Mouse (Mus musculus) ovary, postnatal 36 days (tissue): ENCODE results near the gene Mta1.

Experiments used
- DNase-seq: peaks from one replicate; pipeline ENCODE4 v3.0.0; 2022; ENCODE audit warnings: low spot score, mixed read lengths

Gene Mta1

DNA sequence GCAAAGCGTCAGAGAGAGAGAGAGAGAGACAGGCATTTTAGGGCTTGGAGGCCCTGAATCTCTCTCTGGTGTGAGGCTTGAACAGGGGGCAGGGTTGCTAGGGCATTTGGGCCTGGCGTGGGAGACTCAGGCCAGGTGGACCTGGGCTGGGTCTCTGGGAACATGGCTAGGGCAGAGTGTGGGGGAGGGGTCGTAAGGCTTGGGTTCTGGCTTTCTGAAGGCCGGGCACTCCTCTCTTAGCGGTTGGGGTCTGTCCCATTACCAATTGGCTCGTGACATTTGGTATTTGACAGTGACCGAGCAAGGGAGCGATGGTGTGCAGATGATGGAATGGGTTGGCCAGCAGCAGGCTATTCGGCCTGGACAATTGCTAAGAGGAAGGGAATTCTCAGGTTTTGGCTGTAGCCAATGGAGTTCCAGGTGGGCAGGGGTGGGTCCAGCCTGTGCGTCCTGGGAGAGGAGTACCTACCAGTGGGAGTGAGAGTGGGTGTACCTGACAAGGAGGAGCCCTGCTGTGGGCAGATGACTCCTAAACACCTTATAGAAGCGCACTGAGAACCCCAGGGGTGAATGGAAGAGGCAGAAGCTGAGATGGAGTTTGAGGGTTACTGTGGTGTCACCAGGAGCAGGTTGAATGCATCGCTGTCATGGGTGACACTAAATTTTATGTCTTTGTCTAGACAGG, 88.4 kb downstream of the Mta1 start:
- no peak for DNase-seq
